Mouse (Mus musculus) liver, postnatal 0 days (tissue): ENCODE results near the gene Them4.

ENCODE experiments used
- CTCF ChIP-seq: sonication (generic); IDR thresholded peaks from 2 replicates; pipeline ENCODE4 v1.5.1; 2016; ENCODE audit warnings: antibody characterized with exemption, low read depth
- EP300 ChIP-seq: IDR thresholded peaks from 2 replicates; pipeline ENCODE4 v1.6.1; 2016; ENCODE audit warnings: antibody characterized with exemption, low read depth, mild to moderate bottlenecking

DNA sequence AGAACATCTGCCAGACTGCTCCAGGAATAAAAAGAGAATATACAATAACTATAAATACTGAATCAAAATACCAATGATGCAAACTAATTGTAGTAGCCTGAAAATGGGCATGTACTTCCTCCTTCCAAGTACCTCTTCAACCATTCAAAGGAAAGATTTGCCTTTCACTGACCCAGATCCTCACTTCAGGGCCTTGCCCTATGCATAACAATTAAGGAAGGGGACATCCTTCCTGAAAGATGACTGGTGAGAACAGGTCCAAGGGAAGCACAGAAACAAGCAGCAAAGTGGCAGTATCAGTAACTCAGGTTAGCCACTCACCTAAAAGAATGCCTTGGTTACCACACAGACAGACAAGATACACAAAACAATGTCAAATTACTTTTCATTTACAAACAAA is 2.9 kb upstream of the Them4 start:
- TF ChIP-seq CTCF (no peak), EP300 (no peak)
